Mouse (Mus musculus) testis, adult 2 months (tissue): ENCODE results near the gene Gm20388.

ENCODE experiments used
- CTCF ChIP-seq: fragments of 200-500 bp; IDR thresholded peaks from 2 replicates; pipeline ENCODE4 v1.5.1; 2012; ENCODE audit warnings: low read depth, mild to moderate bottlenecking, inconsistent platforms, low read length, moderate library complexity; ENCODE audit not compliant: control insufficient read depth, insufficient read depth, insufficient replicate concordance
- POLR2A ChIP-seq: fragments of 200-500 bp; IDR thresholded peaks from 2 replicates; pipeline ENCODE4 v1.6.1; 2012; ENCODE audit warnings: low read depth, mild to moderate bottlenecking, inconsistent platforms, low read length, moderate library complexity; ENCODE audit not compliant: control insufficient read depth

DNA sequence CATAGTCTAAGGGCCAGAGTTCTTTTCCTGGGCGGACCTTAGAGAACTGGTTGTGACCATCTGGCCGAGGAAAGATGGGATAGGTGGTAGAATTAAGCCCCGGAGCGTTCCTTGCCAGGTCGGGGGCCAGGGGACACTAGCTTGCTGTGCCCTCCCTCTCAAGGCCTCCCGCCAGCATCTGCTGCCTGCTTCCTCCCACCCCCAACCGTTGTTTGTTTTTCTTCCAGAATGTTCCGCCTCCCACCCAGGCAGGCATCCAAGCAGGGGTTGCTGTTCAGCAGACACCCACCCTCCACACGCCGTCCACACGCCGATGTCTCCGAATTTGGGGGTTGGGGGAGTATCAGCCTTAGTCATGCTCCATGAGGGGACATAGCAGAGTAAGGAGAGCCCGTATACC is 367.4 kb downstream of the Gm20388 start:
- no peak for TF ChIP-seq CTCF
- no peak for TF ChIP-seq POLR2A
